Mouse (Mus musculus) cerebellum, postnatal 10 days (tissue): ENCODE results near the gene Manf.

ENCODE experiments used
- DNase-seq, 2 experiments: peaks; one replicate each; pipeline ENCODE4 v3.0.0; 2021; ENCODE audit warnings: mixed read lengths in 2 of 2

Manf gene

DNA sequence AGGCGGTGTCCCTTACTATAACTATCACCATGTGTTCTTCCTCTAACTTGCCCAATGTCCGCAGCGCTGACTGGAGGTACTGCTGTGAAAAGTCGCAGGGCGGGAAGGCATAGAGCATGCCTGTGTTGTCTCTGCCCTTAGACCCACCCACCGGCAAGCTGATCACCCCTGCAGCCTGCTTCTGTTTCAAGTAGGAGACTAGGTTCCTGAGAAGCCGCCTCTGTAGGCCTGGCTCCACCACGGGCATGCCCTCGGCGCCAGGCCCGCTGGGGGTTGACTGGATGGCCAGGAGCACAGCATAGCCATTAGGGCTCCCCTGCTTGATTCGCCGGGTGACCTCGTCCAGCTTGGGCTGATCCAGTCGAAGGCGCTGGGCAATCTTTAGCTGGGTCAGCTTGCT lies 7.5 kb downstream of the Manf start:
- peak; percentile 43 to 48 for DNase-seq

DNA sequence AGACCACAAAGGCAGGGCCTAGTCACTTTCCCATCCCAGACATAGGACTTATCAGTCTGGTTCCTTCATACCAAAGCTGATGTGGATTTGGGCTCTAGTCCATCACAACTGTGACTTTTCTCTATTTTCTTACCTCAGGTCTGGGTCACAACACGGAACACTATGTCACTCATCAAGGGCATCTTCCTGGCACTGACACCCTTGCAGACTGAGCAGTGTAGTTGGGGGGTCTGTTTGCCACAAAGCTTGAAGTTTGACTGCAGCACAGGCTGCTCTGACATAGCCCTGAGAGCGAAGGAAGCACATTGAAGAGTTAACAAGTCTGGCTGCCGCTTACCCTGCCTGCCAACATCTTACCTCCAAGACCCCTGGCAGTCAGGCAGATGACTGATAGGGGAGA lies 8.7 kb downstream of the Manf start:
- DNase-seq, result no peak

GRCm38 (mm10) chr9:106882176-106882575 lies 9.6 kb downstream of the Manf start:
- DNase-seq, result no peak

GRCm38 (mm10) chr9:106881071-106881755 lies 10.6 kb downstream of the Manf start:
- no peak for DNase-seq

DNA sequence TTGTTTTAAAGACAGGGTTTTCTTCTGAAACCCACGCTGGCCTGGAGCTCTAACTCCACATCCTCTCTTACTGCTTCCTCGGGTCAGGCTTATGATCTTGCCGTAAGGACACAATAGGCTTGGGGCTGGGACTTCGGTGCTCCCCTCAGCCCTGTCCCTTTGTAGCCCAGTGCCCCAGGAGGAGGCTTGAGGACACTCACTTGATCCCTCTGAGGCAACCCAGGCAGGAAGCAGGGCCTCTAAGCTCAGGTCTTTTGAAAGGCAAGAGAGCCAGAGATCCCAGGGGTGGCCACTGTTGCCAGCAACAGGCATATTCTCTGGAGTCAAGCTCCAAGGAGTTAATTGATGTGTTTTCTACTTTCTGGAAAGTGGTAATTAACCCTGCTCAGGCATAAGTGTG lies 12.3 kb downstream of the Manf start:
- no peak for DNase-seq

GRCm38 (mm10) chr9:106876666-106877065 lies 15.1 kb downstream of the Manf start:
- no peak for DNase-seq

DNA sequence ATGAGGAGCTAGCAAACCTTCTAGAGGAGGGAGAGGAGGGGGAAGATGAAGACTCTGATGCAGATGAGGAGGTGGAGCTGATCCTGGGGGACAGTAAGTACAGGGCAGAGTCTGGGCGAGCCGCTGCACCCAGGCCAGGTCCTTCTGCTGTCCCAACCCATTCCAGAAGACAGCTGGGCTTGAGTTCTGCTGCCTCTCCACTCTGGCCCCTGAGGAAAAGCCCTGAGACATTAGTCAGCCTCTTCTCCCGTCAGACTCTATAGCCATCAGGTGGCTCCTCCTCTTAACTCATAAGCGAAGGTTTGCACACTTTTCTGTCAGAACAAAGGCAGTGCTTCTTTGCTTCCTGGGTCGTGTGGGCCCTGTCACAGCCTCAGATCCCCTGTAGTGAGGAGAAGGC lies 17.6 kb downstream of the Manf start:
- no peak for DNase-seq

GRCm38 (mm10) chr9:106858036-106858435 lies 33.7 kb downstream of the Manf start:
- DNase-seq, result no peak

DNA sequence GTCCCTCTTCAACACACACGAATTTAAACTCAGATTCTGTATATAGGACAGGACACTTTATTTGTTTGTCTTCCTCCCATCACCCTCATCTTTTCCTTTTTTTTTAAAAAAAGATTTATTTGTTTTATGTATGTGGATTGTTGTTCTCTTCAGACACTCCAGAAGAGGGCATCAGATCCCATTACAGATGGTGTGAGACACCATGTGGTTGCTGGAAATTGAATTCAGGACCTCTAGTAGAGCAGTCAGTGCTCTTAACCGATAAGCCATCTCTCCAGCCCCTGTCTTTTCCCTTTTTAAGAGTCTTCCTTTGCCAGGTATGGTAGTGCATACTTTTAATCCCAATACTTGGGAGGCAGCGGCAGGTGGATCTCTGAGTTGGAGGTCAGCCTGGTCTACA lies 35.1 kb downstream of the Manf start:
- DNase-seq, result no peak

DNA sequence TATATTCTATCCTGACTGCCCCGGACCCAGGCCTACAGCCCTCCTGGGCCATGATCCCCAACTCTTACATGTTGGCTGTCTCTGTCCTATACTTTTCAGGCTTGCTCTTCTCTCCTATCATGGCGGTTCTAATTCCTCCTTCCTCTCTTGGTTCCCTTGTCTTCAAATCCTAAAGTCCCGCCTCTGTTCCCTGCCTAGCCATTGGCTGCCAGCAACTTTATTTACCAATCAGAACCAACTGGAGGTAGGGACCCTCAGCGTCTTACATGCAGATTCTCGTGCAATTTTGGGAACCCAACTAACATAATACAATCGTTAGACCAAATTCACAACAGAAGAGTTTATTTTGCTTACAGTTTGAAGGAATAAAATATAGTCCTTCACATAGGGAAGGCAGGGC lies 49.0 kb downstream of the Manf start:
- no peak for DNase-seq

- DNase-seq, result no peak
Observed at GRCm38 (mm10) chr9:106840569-106840968, 51.2 kb downstream of the Manf start.

DNA sequence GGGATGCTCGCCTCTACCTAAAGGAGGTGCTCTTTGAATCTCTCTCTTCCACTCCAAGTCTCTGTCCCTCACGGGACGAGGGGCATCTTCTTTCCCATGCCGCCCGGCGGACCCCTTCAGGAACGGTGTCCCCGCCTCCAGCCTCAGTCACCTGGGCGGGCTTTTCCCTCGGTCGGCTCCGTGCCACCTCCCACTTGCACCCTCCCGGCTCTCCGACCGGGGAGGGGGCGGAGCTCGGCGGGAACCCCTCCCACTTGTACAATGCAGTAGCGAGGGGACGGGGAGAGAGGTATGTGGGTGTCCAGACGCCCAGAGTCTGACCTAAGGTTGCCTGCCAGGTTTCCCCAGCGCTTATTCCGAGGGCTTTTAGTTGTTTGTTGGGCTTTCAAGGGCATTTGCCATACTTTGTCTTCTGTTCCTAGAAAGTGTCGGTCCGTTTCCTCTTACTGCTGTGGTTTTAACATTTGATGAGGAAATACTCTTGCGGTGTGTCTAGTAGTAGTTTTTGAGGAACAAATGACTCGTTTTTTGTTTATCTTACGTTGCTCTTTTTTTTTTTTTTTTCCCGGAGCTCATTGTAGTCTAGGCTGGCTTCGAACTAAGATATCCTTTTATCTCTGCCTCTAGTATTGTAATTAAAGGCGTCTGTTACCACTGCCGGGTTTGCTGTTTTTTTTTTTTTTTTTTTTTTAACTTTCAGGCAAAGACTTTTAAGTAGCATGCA lies 69.2 kb downstream of the Manf start:
- DNase-seq, result peak; percentile 88 to 91

DNA sequence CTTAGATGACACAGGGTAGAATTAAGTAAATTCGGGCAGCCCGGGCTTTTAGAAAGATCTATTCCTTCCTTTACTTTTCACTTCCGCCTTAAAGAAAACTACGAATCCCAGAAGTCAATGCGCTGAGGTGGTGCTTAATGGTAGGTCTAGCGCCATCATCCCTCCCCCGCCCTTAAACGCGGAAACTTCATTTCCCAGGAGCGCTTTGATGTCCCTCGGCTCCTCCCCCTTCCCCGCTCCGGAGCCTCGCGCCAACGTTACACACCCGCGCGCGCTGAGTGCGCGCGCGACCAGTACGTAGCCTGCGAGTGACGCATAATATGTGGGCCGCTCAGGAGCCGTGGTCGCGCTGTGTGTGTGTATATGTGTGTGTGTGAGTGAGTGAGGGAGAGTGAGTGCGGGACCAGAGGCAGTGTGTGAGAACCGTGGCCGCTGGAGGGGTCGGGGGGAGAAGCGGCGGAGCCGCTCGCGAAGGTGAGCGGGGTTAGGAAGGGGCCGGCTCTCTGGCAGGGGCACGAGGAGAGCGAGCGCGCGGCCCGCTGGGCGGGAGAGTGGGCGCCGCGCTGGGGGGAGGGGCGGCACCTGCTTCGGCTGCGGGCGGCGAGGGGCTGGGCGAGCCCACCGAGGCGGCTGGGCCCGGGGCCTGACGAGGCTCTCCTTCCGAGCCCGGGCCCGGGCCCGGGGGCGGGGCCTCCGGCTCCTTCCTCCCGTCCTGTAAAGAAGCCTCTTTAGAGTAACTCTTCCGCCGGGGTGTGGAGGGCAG lies 70.0 kb downstream of the Manf start, which contains the start of gene Dcaf1:
Gene Dcaf1, plus strand, starts transcription at position 257 of the 763 bp plus-strand sequence.
- peak; percentile 97 to 98 for DNase-seq

DNA sequence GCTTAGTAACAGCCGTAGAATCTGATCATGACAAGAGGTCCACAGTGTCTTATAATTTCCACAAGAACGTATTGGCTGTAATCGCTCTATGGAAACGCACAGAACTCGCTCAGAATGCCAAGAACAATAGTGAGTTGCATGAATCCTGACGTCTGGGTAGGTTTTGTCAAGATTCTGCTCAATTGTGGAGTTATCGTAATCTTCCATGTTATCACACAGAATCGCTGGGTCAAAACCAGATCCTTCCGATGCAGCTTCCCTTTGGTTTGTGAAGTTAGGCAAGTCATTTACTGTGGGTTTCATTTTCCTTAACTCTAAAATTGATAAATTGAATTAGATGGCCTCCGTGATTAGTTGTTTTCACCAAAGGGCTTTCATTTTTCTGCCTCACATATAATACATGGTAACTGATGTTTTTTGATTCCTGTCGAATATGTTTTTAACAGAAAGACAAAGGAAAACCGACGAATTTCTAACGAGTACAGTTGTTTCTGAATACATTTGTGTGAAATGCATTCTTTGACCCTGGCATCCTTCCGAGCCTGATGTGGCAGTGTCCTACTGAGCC lies 70.6 kb downstream of the Manf start:
- DNase-seq, result peak; percentile 2 to 26

- DNase-seq, result peak; percentile 64 to 68
Observed at GRCm38 (mm10) chr9:106819201-106819600, 72.6 kb downstream of the Manf start.

DNA sequence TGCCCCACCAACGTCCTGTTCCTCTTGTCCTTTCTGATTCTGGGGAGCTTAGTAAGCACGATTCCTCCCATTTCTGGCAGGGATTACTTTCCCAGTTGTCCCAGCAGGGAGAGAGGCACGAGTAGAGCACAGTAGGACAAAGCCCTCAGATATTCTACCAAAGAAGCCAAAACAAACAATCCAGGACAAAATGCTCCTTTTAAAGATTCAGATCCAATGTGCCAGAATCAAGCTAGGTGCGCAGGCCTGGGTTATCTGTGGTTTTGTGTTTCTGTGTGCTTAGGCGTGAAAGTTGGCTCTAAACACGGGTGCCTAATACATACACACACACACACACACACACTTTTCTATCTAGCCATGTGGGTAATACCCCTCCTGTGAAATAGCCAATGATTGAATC lies 73.6 kb downstream of the Manf start:
- no peak for DNase-seq

- no peak for DNase-seq
Observed at GRCm38 (mm10) chr9:106806503-106806902, 85.3 kb downstream of the Manf start.

- DNase-seq, result no peak
Observed at GRCm38 (mm10) chr9:106790831-106791230, 100.9 kb downstream of the Manf start.

- no peak for DNase-seq
Observed at GRCm38 (mm10) chr9:106789363-106789762, 102.4 kb downstream of the Manf start.

DNA sequence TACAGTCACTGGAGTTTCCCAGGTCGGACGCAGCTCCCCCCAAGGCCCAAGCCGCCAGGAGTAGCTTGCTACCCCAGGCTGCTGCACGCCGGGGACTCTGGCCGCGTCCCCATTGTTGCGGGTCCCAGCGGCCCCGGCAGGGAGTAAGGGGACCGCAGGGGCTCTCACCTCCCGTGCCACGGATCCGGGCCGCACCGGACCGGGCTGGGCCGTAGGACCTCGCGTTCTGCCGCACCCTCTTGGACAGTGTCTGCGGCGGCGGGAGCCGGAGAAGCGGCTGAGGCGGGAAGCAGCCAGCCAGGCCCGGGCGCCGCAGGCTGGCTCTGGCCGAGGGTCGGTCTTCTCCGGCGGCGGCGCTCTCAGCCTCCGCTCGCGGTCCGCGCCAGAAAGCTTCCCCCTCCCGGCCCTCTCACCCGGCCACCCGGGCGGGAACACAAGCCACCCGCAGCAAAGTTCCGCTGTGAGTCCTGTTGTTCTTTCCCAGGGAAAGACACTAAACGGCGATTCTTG lies 102.9 kb downstream of the Manf start, which contains the start of gene Rad54l2:
Gene Rad54l2, minus strand, starts transcription at position 383 of the 510 bp plus-strand sequence.
- peak; percentile 92 to 94 for DNase-seq
